Mouse (Mus musculus): ENCODE measurements around the gene Htr6. TPM values are rescaled to one million over a fixed set of nuclear protein-coding genes. Genes with fewer than 3 reads are reported as not detected.

The Htr6 gene
- total and polyA plus RNA-seq, 2 experiments from 2014 or later, result 0.96 to 4.3 TPM

DNA sequence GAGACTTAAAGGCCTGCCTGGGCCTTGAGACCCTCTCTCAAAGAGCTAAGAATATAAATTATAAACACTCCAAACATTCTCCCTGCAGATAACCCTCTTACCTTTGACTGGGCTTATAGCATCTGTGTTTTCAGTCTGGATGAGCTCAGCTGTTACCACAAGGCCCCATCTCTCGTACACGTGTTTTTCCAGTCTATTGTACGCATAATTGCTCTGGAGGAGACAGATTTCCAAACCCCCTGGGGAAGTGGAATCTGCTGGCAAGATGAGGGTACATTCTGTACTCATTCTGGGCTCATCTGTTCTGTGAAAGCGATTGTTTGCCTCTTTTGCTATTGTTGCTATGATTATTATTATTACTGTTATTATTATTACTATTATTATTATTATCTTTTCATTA is 56.4 kb downstream of the Htr6 start:
- no peak overlapping the region for H3K9ac ChIP-seq (replicated peaks; ENCODE audit: low read length)
- H3K4me1 ChIP-seq (ENCODE audit: insufficient read depth, low read length), result no peaks in the 10 kb centered on the region
- TF ChIP-seq CTCF (IDR thresholded peaks at IDR 0.05; ENCODE audit: low read depth), result no peak
- H3K27me3 ChIP-seq (ENCODE audit: insufficient read depth, low read length), result no peaks in the 10 kb centered on the region
- H3K4me3 ChIP-seq (ENCODE audit: low read length), result no peak overlapping the region
- H3K9me3 ChIP-seq (ENCODE audit: low read length), result no peaks in the 10 kb centered on the region
- DNase-seq (ENCODE audit: low spot score) (peak; percentile 35), ATAC-seq (no peak)
- H3K27ac ChIP-seq, result no peak overlapping the region
- no peak overlapping the region for H3K4me2 ChIP-seq (ENCODE audit: low read depth, low read length)
- no peaks in the 10 kb centered on the region for H3K36me3 ChIP-seq (ENCODE audit: insufficient read depth, low read length)
- 30% methylated on average over 4 of the region's 4 CpGs for WGBS

DNA sequence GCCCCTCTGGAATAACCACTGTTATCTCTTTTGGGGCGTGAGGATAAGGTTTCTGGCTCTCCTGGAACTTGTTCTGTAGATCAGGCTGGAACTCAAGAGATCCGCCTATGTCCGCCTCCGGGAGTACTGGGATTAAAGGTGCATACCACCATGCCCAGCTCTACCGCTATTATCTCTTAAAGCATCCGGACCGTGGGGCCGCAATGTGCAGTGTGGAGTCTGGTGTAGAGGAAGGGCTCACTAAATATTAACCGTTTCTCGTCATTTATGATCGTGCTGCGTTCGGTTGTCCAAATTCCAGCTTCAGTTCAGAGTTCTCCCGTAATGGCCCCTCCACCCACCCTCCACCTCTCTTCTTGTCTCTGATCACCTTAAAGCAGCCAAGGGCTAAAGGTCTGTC is 57.0 kb downstream of the Htr6 start:
- TF ChIP-seq CTCF (IDR thresholded peaks at IDR 0.05; ENCODE audit: low read depth), result no peak
- no peaks in the 10 kb centered on the region for H3K27me3 ChIP-seq (ENCODE audit: insufficient read depth, low read length)
- H3K4me1 ChIP-seq (ENCODE audit: insufficient read depth, low read length), result no peaks in the 10 kb centered on the region
- no peak overlapping the region for H3K27ac ChIP-seq
- 90% methylated on average over 14 of the region's 14 CpGs for WGBS
- DNase-seq (ENCODE audit: low spot score) (no peak), ATAC-seq (no peak)
- no peak overlapping the region for H3K4me2 ChIP-seq (ENCODE audit: low read depth, low read length)
- H3K9ac ChIP-seq (replicated peaks; ENCODE audit: low read length), result no peak overlapping the region
- no peaks in the 10 kb centered on the region for H3K9me3 ChIP-seq (ENCODE audit: low read length)
- H3K4me3 ChIP-seq (ENCODE audit: low read length), result no peak overlapping the region
- H3K36me3 ChIP-seq (ENCODE audit: insufficient read depth, low read length), result no peaks in the 10 kb centered on the region

DNA sequence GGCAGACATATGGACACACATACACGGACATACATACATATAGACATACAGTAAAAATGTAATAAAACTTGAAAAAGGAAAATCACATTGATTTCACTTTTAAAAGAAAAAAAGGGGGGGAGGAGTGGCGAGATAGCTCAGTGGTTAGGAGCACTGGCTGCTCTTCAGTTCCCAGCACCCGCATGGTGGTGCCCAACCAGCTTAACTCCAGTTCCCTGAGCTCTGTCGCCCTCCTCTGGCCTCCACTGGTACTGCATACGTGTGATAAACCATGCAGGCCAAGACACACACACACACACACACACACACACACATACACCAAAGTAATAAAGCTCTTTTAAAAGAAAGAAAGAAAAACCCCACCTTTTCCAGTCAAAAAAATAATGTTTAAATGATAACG is 60.6 kb downstream of the Htr6 start:
- WGBS, result 77% methylated on average over 6 of the region's 6 CpGs
- Histone ChIP-seq H3K27me3 (ENCODE audit: insufficient read depth, low read length) (no peaks in the 10 kb centered on the region), H3K4me2 (ENCODE audit: low read depth, low read length) (no peak overlapping the region), H3K9ac (replicated peaks; ENCODE audit: low read length) (no peak overlapping the region), H3K36me3 (ENCODE audit: insufficient read depth, low read length) (no peaks in the 10 kb centered on the region), H3K4me1 (ENCODE audit: insufficient read depth, low read length) (no peaks in the 10 kb centered on the region), H3K4me3 (ENCODE audit: low read length) (no peak overlapping the region), H3K27ac (no peak overlapping the region), H3K9me3 (ENCODE audit: low read length) (no peaks in the 10 kb centered on the region)
- ATAC-seq, result no peak
- DNase-seq (ENCODE audit: low spot score), result no peak
- peak; percentile 56 for TF ChIP-seq CTCF (IDR thresholded peaks at IDR 0.05; ENCODE audit: low read depth)

DNA sequence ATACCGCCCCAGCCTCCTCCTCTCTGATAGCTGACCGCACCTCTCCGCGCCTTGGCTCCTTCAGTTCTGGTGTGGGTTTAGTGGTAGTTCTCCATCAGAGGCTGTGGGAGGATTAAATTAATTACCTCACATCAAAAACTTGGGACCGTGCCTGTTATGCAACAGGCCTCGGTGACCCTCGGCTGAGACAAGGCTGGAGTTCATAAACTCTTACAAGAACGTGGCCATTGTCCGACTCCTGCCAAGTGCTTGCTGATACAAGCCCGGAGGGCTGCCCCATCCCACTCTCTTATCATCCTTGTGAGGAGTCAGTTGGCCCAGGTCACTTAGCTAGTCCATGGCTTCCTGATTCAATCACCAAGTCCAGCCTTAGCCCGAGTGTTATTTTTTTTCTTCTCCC is 62.1 kb downstream of the Htr6 start:
- H3K36me3 ChIP-seq (ENCODE audit: insufficient read depth, low read length), result no peaks in the 10 kb centered on the region
- H3K4me2 ChIP-seq (ENCODE audit: low read depth, low read length), result no peak overlapping the region
- H3K4me1 ChIP-seq (ENCODE audit: insufficient read depth, low read length), result no peaks in the 10 kb centered on the region
- no peaks in the 10 kb centered on the region for H3K9me3 ChIP-seq (ENCODE audit: low read length)
- TF ChIP-seq CTCF (IDR thresholded peaks at IDR 0.05; ENCODE audit: low read depth), result no peak
- H3K27me3 ChIP-seq (ENCODE audit: insufficient read depth, low read length), result no peaks in the 10 kb centered on the region
- H3K9ac ChIP-seq (replicated peaks; ENCODE audit: low read length), result no peak overlapping the region
- 85% methylated on average over 11 of the region's 11 CpGs for WGBS
- H3K27ac ChIP-seq, result no peak overlapping the region
- H3K4me3 ChIP-seq (ENCODE audit: low read length), result no peak overlapping the region
- DNase-seq (ENCODE audit: low spot score) (no peak), ATAC-seq (no peak)

DNA sequence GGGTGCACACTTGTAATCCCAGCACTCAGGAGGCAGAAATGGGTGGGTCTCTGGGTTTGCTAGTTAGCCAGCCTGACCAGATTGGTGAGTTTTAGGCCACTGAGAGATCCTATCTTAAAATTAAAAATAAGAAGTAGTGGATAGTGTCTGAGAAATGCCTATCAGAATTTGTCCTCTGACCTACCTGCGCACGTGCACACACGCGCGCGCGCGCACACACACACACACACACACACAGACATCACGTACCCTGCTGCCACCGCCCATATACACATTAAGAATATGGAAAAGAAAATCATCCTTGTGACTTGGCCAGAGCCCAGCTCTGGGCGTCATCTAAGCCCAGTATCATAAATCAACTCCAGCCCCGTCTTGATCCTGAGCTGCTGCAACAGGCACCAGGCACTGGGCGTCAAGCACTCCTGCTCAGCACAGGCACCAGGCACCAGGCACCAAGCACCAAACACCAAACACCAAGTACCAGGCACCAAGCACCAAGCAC is 64.1 kb downstream of the Htr6 start:
- Histone ChIP-seq H3K36me3 (ENCODE audit: insufficient read depth, low read length) (no peaks in the 10 kb centered on the region), H3K9ac (replicated peaks; ENCODE audit: low read length) (no peak overlapping the region), H3K4me3 (ENCODE audit: low read length) (no peak overlapping the region), H3K4me1 (ENCODE audit: insufficient read depth, low read length) (no peaks in the 10 kb centered on the region), H3K27me3 (ENCODE audit: insufficient read depth, low read length) (no peaks in the 10 kb centered on the region), H3K4me2 (ENCODE audit: low read depth, low read length) (no peak overlapping the region), H3K27ac (no peak overlapping the region), H3K9me3 (ENCODE audit: low read length) (no peaks in the 10 kb centered on the region)
- DNase-seq (ENCODE audit: low spot score) (no peak), ATAC-seq (no peak)
- WGBS, result 90% methylated on average over 13 of the region's 13 CpGs
- TF ChIP-seq CTCF (IDR thresholded peaks at IDR 0.05; ENCODE audit: low read depth), result no peak

Other genes with a start within 250 kb of the Htr6 start
- 0.94 TPM in 1 of 2 replicates, not detected in the other for gene Pla2g5, start 212.1 kb downstream of the Htr6 start, total RNA-seq (2014; rRNA removed)
- gene Pla2g5, start 212.1 kb downstream of the Htr6 start, polyA plus RNA-seq (2015; fragmentation: Nextera tagmentation; extraction: Ambion mirVana), result 1.1 and 1.9 TPM in 2 replicates
- gene Gm13030, start 201.6 kb downstream of the Htr6 start, total RNA-seq (2014; rRNA removed), result not detected in 2 replicates
- not detected in 2 replicates for gene Gm13030, start 201.6 kb downstream of the Htr6 start, polyA plus RNA-seq (2015; fragmentation: Nextera tagmentation; extraction: Ambion mirVana)
- gene Pla2g2e, start 197.6 kb downstream of the Htr6 start, total RNA-seq (2014; rRNA removed), result not detected in 2 replicates
- gene Pla2g2e, start 197.6 kb downstream of the Htr6 start, polyA plus RNA-seq (2015; fragmentation: Nextera tagmentation; extraction: Ambion mirVana), result not detected in 2 replicates
- 4.6 and 6.8 TPM in 2 replicates for gene Otud3, start 161.6 kb downstream of the Htr6 start, total RNA-seq (2014; rRNA removed)
- 3.8 and 3.9 TPM in 2 replicates for gene Otud3, start 161.6 kb downstream of the Htr6 start, polyA plus RNA-seq (2015; fragmentation: Nextera tagmentation; extraction: Ambion mirVana)
- gene Rnf186, start 108.5 kb downstream of the Htr6 start, total RNA-seq (2014; rRNA removed), result not detected in 2 replicates
- gene Rnf186, start 108.5 kb downstream of the Htr6 start, polyA plus RNA-seq (2015; fragmentation: Nextera tagmentation; extraction: Ambion mirVana), result not detected in 2 replicates
- 2.8 and 4.0 TPM in 2 replicates for gene Tmco4, start 102.7 kb downstream of the Htr6 start, total RNA-seq (2014; rRNA removed)
- gene Tmco4, start 102.7 kb downstream of the Htr6 start, polyA plus RNA-seq (2015; fragmentation: Nextera tagmentation; extraction: Ambion mirVana), result 1.5 and 2.0 TPM in 2 replicates
- 69.4 and 85.3 TPM in 2 replicates for gene Nbl1, start 17.4 kb upstream of the Htr6 start, total RNA-seq (2014; rRNA removed)
- gene Nbl1, start 17.4 kb upstream of the Htr6 start, polyA plus RNA-seq (2015; fragmentation: Nextera tagmentation; extraction: Ambion mirVana), result 60.6 and 64.4 TPM in 2 replicates
- gene Minos1, start 55.5 kb upstream of the Htr6 start, total RNA-seq (2014; rRNA removed), result 17.1 and 19.1 TPM in 2 replicates
- gene Minos1, start 55.5 kb upstream of the Htr6 start, polyA plus RNA-seq (2015; fragmentation: Nextera tagmentation; extraction: Ambion mirVana), result 462 and 467 TPM in 2 replicates
- gene Capzb, start 117.3 kb upstream of the Htr6 start, total RNA-seq (2014; rRNA removed), result 86.6 and 88.5 TPM in 2 replicates
- 310 and 315 TPM in 2 replicates for gene Capzb, start 117.3 kb upstream of the Htr6 start, polyA plus RNA-seq (2015; fragmentation: Nextera tagmentation; extraction: Ambion mirVana)
- gene Pqlc2, start 235.1 kb upstream of the Htr6 start, total RNA-seq (2014; rRNA removed), result 23.1 and 23.5 TPM in 2 replicates
- gene Pqlc2, start 235.1 kb upstream of the Htr6 start, polyA plus RNA-seq (2015; fragmentation: Nextera tagmentation; extraction: Ambion mirVana), result 13.3 and 13.7 TPM in 2 replicates
- gene Akr7a5, start 235.2 kb upstream of the Htr6 start, total RNA-seq (2014; rRNA removed), result 58.5 and 73.3 TPM in 2 replicates
- 67.6 and 69.2 TPM in 2 replicates for gene Akr7a5, start 235.2 kb upstream of the Htr6 start, polyA plus RNA-seq (2015; fragmentation: Nextera tagmentation; extraction: Ambion mirVana)